Mouse (Mus musculus) testis, adult 10 weeks (tissue): ENCODE measurements around the gene Car5b. TPM values are rescaled to one million over a fixed set of nuclear protein-coding genes. Genes with fewer than 3 reads are reported as not detected.

Source experiments
- polyA plus RNA-seq: library from polyadenylated mRNA; stranded (reverse); fragments of 350-450 nt; fragmentation: Illumina TruSeq; extraction: RNeasy Lipid Tissue Mini Kit (QIAGEN cat#74804); gene quantifications from one replicate; pipeline ENCODE4 v1.2.3, GENCODE M21; 2014; ENCODE audit warnings: low read depth, low replicate concordance

The Car5b gene
- 5.4 TPM for polyA plus RNA-seq

GRCm38 (mm10) chrX:164027607-164028289 is at the start of gene Car5b:
Car5b (minus strand) TSS chrX:164027997.

GRCm38 (mm10) chrX:164076040-164076775 is 48.4 kb upstream of the Car5b start, which contains the start of gene Siah1b:
Siah1b (minus strand) TSS chrX:164076493.

GRCm38 (mm10) chrX:163958467-163958875 is 69.3 kb downstream of the Car5b start, which contains the start of gene Zrsr2:
Zrsr2 (minus strand) TSS chrX:163958661.

Other genes starting within 250 kb of the Car5b start
- 29.7 TPM for gene Ap1s2, start 119.0 kb downstream of the Car5b start, polyA plus RNA-seq
- gene Zrsr2, start 69.3 kb downstream of the Car5b start, polyA plus RNA-seq: 15.7 TPM
- gene Siah1b, start 48.5 kb upstream of the Car5b start, polyA plus RNA-seq: 10.1 TPM
- 0.67 TPM for gene Cltrn, start 60.8 kb upstream of the Car5b start, polyA plus RNA-seq
- 0.76 TPM for gene Ace2, start 111.3 kb upstream of the Car5b start, polyA plus RNA-seq
- gene Bmx, start 230.2 kb upstream of the Car5b start, polyA plus RNA-seq: 0.41 TPM
- 2.1 TPM for gene Pir, start 241.4 kb upstream of the Car5b start, polyA plus RNA-seq